Mouse (Mus musculus) cortical plate, adult 2 months (tissue): ENCODE data around the gene Ralgapa2.

Experiments used
- CTCF ChIP-seq: fragments of 200-500 bp; IDR thresholded peaks from 2 replicates; pipeline ENCODE4 v1.5.1; 2011; ENCODE audit warnings: mild to moderate bottlenecking, control low read depth, low read length; ENCODE audit not compliant: insufficient read depth; ENCODE audit errors: extremely low read depth
- POLR2A ChIP-seq: fragments of 200-500 bp; IDR thresholded peaks from 2 replicates; pipeline ENCODE4 v1.6.1; 2011; ENCODE audit warnings: mild to moderate bottlenecking, low read length, control low read depth; ENCODE audit not compliant: insufficient read depth; ENCODE audit errors: extremely low read depth

DNA sequence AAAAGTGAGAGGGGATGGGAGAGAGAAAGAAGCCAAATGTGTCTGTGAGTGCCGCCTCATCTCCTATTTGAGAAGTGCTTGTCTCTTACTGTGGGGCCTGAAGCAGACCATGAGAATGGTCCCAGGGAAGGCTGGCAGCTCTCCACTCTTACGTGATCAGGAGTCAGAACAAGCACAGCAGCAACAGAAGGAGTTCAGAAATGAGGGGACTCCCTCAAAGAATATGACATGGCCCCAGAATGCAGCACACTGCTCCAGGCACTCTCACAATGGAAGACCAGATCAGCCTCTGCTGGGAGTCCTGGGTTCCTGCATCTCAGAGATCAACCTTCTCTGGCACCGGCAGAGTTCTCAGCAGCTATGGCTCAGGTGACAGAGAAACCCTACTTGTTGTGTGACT is 284.5 kb downstream of the Ralgapa2 start:
- TF ChIP-seq POLR2A: no peak
- TF ChIP-seq CTCF: no peak
